Mouse (Mus musculus): ENCODE data around the gene Foxn3.
A peak's percentile ranks its signal among the peaks of the same experiment; 100 is the strongest.

GRCm38 (mm10) chr12:99172170-99172569 lies 391.2 kb downstream of the Foxn3 start:
- no peak for TF ChIP-seq BHLHE40 (IDR thresholded peaks at IDR 0.05; ENCODE audit: low read depth, low read length)
- TF ChIP-seq MEF2A (IDR thresholded peaks at IDR 0.05; ENCODE audit: borderline replicate concordance, low read depth, low read length), result no peak
- peak in 1 of 2 experiments; percentile 23; a peak in 2 of 4 replicates for TF ChIP-seq CTCF (conservative IDR thresholded peaks at IDR 0.05 in 1 of 2, IDR thresholded peaks at IDR 0.05 in 1 of 2; ENCODE audit: low read depth in 2 of 2, low read length in 2 of 2)

Measured in CH12.LX (cell line).